Mouse (Mus musculus) forebrain, embryonic 10.5 days (tissue): ENCODE data around the gene 1700016H13Rik. TPM values are rescaled to one million over a fixed set of nuclear protein-coding genes. Genes with fewer than 3 reads are reported as not detected.

Source experiments
- DNase-seq: peaks from one replicate; pipeline ENCODE4 v3.0.0-alpha.2; 2017; ENCODE audit warnings: low spot score; ENCODE audit errors: extremely low spot score
- H3K27ac ChIP-seq: fragments of 300-500 bp; sonication (generic); 2 replicates; pipeline ENCODE4 v1.5.1; 2016; ENCODE audit warnings: mild to moderate bottlenecking
- H3K27me3 ChIP-seq: fragments of 300-500 bp; sonication (generic); 2 replicates; pipeline ENCODE4 v1.6.1; 2016; ENCODE audit warnings: mild to moderate bottlenecking; ENCODE audit not compliant: poor library complexity, severe bottlenecking
- H3K36me3 ChIP-seq: fragments of 300-500 bp; sonication (generic); replicated peaks from 2 replicates; pipeline ENCODE4 v1.6.1; 2016; ENCODE audit warnings: mild to moderate bottlenecking, moderate library complexity
- H3K4me1 ChIP-seq: fragments of 300-500 bp; sonication (generic); 2 replicates; pipeline ENCODE4 v1.6.1; 2016
- H3K4me3 ChIP-seq: fragments of 300-500 bp; sonication (generic); 2 replicates; pipeline ENCODE4 v1.5.1; 2016; ENCODE audit warnings: mild to moderate bottlenecking, moderate library complexity
- H3K9me3 ChIP-seq: fragments of 300-500 bp; sonication (generic); 2 replicates; pipeline ENCODE4 v1.6.1; 2016; ENCODE audit warnings: mild to moderate bottlenecking, moderate library complexity
- WGBS: fragments of 180-500 bp; shearing (Covaris S2); methylation state at CpG from one replicate; pipeline ENCODE4 v1.1.7; 2016; 5-methylcytosine and 5-hydroxymethylcytosine counted together
- polyA plus RNA-seq: library from polyadenylated mRNA; unstranded; fragments of >200 nt; fragmentation: Nextera tagmentation; extraction: Ambion mirVana; gene quantifications from 2 replicates; pipeline ENCODE4 v1.2.1, GENCODE M21; 2016

Gene 1700016H13Rik
- polyA plus RNA-seq, 1 experiment from 2014 or later = 0.24 TPM

GRCm38 (mm10) chr5:103658921-103659320, 3.1 kb upstream of the 1700016H13Rik start:
- Histone ChIP-seq H3K27ac (no peak overlapping the region), H3K36me3 (no peaks in the 10 kb centered on the region), H3K27me3 (peaks cover 30% of the 10 kb centered on the region), H3K4me1 (peaks cover 6% of the 10 kb centered on the region), H3K4me3 (no peak overlapping the region), H3K9me3 (no peaks in the 10 kb centered on the region)
- DNase-seq = no peak
- 74% methylated on average over 5 of the region's 5 CpGs for WGBS

- peak overlapping the region; percentile 80 for H3K4me3 ChIP-seq
- no peak overlapping the region; the same call in 1 of the 2 replicates for H3K27ac ChIP-seq
- no peaks in the 10 kb centered on the region for H3K9me3 ChIP-seq
- no peak for DNase-seq
- H3K27me3 ChIP-seq = peaks cover 22% of the 10 kb centered on the region
- peaks cover 6% of the 10 kb centered on the region for H3K4me1 ChIP-seq
- WGBS = 82% methylated on average over 4 of the region's 4 CpGs
- H3K36me3 ChIP-seq = no peaks in the 10 kb centered on the region
These were observed 1.0 kb downstream of the 1700016H13Rik start for GRCm38 (mm10) chr5:103654780-103655179.

- H3K36me3 ChIP-seq = no peaks in the 10 kb centered on the region
- H3K4me1 ChIP-seq = peaks cover 6% of the 10 kb centered on the region
- H3K27ac ChIP-seq = no peak overlapping the region
- peak; percentile 35 for DNase-seq
- H3K9me3 ChIP-seq = no peaks in the 10 kb centered on the region
- peaks cover 22% of the 10 kb centered on the region for H3K27me3 ChIP-seq
- H3K4me3 ChIP-seq = no peak overlapping the region
- WGBS = 25% methylated on average over 6 of the region's 6 CpGs
These were observed 1.6 kb downstream of the 1700016H13Rik start for GRCm38 (mm10) chr5:103654225-103654624.

GRCm38 (mm10) chr5:103647320-103647719, 8.5 kb downstream of the 1700016H13Rik start:
- no peak for DNase-seq
- WGBS = 88% methylated on average over 3 of the region's 3 CpGs

GRCm38 (mm10) chr5:103644167-103644566, 11.6 kb downstream of the 1700016H13Rik start:
- no peak overlapping the region for H3K27ac ChIP-seq
- 97% methylated on average over 1 of the region's 1 CpGs for WGBS
- H3K27me3 ChIP-seq = no peaks in the 10 kb centered on the region
- no peaks in the 10 kb centered on the region for H3K36me3 ChIP-seq
- no peaks in the 10 kb centered on the region for H3K9me3 ChIP-seq
- no peak for DNase-seq
- H3K4me3 ChIP-seq = no peak overlapping the region
- peaks cover 6% of the 10 kb centered on the region; the same call in 1 of the 2 replicates for H3K4me1 ChIP-seq

More at GRCm38 (mm10) chr5:103647320-103647719, 8.5 kb downstream of the 1700016H13Rik start:
- H3K4me1 ChIP-seq = peaks cover 6% of the 10 kb centered on the region; the same call in 1 of the 2 replicates
- no peaks in the 10 kb centered on the region for H3K9me3 ChIP-seq
- no peaks in the 10 kb centered on the region for H3K27me3 ChIP-seq
- H3K4me3 ChIP-seq = no peak overlapping the region
- no peak overlapping the region for H3K27ac ChIP-seq
- no peaks in the 10 kb centered on the region for H3K36me3 ChIP-seq

- 87% methylated on average over 2 of the region's 2 CpGs for WGBS
- no peaks in the 10 kb centered on the region for H3K36me3 ChIP-seq
- no peaks in the 10 kb centered on the region for H3K9me3 ChIP-seq
- H3K4me1 ChIP-seq = no peaks in the 10 kb centered on the region
- H3K27me3 ChIP-seq = no peaks in the 10 kb centered on the region
- no peak overlapping the region for H3K4me3 ChIP-seq
- DNase-seq = no peak
- no peak overlapping the region for H3K27ac ChIP-seq
These were observed 18.6 kb downstream of the 1700016H13Rik start for GRCm38 (mm10) chr5:103637162-103637561.

- no peak for DNase-seq
- WGBS = 86% methylated on average over 9 of the region's 9 CpGs
These were observed 25.8 kb downstream of the 1700016H13Rik start for GRCm38 (mm10) chr5:103629854-103630580.

GRCm38 (mm10) chr5:103629111-103629764, 26.6 kb downstream of the 1700016H13Rik start, which contains the start of gene Slc10a6:
Slc10a6 (minus strand) TSS chr5:103629403.
- no peaks in the 10 kb centered on the region for H3K4me1 ChIP-seq
- 85% methylated on average over 17 of the region's 17 CpGs for WGBS
- no peak for DNase-seq

More at GRCm38 (mm10) chr5:103629854-103630580, 25.8 kb downstream of the 1700016H13Rik start:
- H3K9me3 ChIP-seq = no peaks in the 10 kb centered on the region
- no peaks in the 10 kb centered on the region for H3K36me3 ChIP-seq
- H3K27me3 ChIP-seq = no peaks in the 10 kb centered on the region
- H3K27ac ChIP-seq = no peak overlapping the region
- H3K4me1 ChIP-seq = no peaks in the 10 kb centered on the region
- no peak overlapping the region for H3K4me3 ChIP-seq

GRCm38 (mm10) chr5:103628499-103628898, 27.3 kb downstream of the 1700016H13Rik start:
- H3K27ac ChIP-seq = no peak overlapping the region
- H3K4me1 ChIP-seq = peaks cover under 1% of the 10 kb centered on the region; the same call in 1 of the 2 replicates
- 85% methylated on average over 6 of the region's 6 CpGs for WGBS
- no peaks in the 10 kb centered on the region for H3K27me3 ChIP-seq
- DNase-seq = no peak
- no peaks in the 10 kb centered on the region for H3K9me3 ChIP-seq
- H3K36me3 ChIP-seq = no peaks in the 10 kb centered on the region
- H3K4me3 ChIP-seq = no peak overlapping the region

More at GRCm38 (mm10) chr5:103629111-103629764, 26.6 kb downstream of the 1700016H13Rik start, which contains the start of gene Slc10a6:
- no peak within 1 kb of the TSS for H3K4me3 ChIP-seq
- no peak within 1 kb of the TSS for H3K27ac ChIP-seq
- H3K36me3 ChIP-seq = no peaks in the 10 kb centered on the region
- no peaks in the 10 kb centered on the region for H3K9me3 ChIP-seq
- no peaks in the 10 kb centered on the region for H3K27me3 ChIP-seq

GRCm38 (mm10) chr5:103624831-103625230, 31.0 kb downstream of the 1700016H13Rik start:
- H3K27ac ChIP-seq = no peak overlapping the region
- no peaks in the 10 kb centered on the region for H3K9me3 ChIP-seq
- no peaks in the 10 kb centered on the region for H3K27me3 ChIP-seq
- DNase-seq = no peak
- no peak overlapping the region for H3K4me3 ChIP-seq
- peaks cover 5% of the 10 kb centered on the region; the same call in 1 of the 2 replicates for H3K4me1 ChIP-seq
- H3K36me3 ChIP-seq = no peaks in the 10 kb centered on the region
- 93% methylated on average over 5 of the region's 5 CpGs for WGBS

GRCm38 (mm10) chr5:103622321-103622720, 33.5 kb downstream of the 1700016H13Rik start:
- WGBS = 91% methylated on average over 5 of the region's 5 CpGs
- Histone ChIP-seq H3K4me3 (no peak overlapping the region), H3K27me3 (no peaks in the 10 kb centered on the region), H3K36me3 (no peaks in the 10 kb centered on the region), H3K27ac (no peak overlapping the region), H3K4me1 (peaks cover 7% of the 10 kb centered on the region), H3K9me3 (no peaks in the 10 kb centered on the region)
- DNase-seq = no peak

- Histone ChIP-seq H3K4me1 (peaks cover 12% of the 10 kb centered on the region), H3K9me3 (no peaks in the 10 kb centered on the region), H3K27me3 (no peaks in the 10 kb centered on the region), H3K36me3 (no peaks in the 10 kb centered on the region), H3K27ac (no peak overlapping the region), H3K4me3 (no peak overlapping the region)
- no peak for DNase-seq
- WGBS = 88% methylated on average over 12 of the region's 12 CpGs
These were observed 35.4 kb downstream of the 1700016H13Rik start for GRCm38 (mm10) chr5:103620301-103620973.
